Mouse (Mus musculus) right cerebral cortex, postnatal 4 days (tissue): ENCODE data around the gene Srsf6.
"Not testable (repeated sequence)": the region's sequence is repeated elsewhere in the genome, so short reads cannot be mapped to it uniquely, and the experiment has no call there.

Source experiments
- DNase-seq: peaks from one replicate; pipeline ENCODE4 v3.0.0-alpha.2; 2022

Gene Srsf6

GRCm38 (mm10) chr2:162931123-162931673 lies at the start of gene Srsf6:
Gene Srsf6, plus strand, starts transcription at chr2:162931528.
- DNase-seq = peak; percentile 94

- DNase-seq = no peak
These were observed 47.2 kb upstream of the Srsf6 start for GRCm38 (mm10) chr2:162884101-162884500.

GRCm38 (mm10) chr2:162887121-162887520 lies 44.2 kb upstream of the Srsf6 start:
- DNase-seq = no peak

- DNase-seq = peak; percentile 6
These were observed 42.7 kb upstream of the Srsf6 start for GRCm38 (mm10) chr2:162888677-162889076.

GRCm38 (mm10) chr2:162889191-162889590 lies 42.1 kb upstream of the Srsf6 start:
- no peak for DNase-seq

- no peak for DNase-seq
These were observed 41.6 kb upstream of the Srsf6 start for GRCm38 (mm10) chr2:162889731-162890130.

DNA sequence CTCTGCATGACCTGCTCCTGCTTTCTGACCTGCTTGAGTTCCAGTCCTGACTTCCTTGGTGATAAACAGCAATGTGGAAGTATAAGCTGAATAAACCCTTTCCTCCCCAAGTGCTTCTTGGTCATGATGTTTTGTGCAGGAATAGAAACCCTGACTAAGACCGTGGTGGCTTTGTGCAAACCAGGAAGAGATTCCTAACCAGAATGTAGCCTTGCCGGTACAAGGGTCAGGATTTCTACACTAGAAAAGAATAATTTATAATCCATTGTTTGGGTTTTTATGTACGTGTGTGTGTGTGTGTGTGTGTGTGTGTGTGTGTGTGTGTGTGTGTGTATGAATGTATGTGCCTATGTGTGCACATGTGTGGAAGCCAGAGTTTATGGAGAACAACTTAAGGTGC lies 38.3 kb upstream of the Srsf6 start:
- DNase-seq = not testable (repeated sequence)

GRCm38 (mm10) chr2:162899256-162899655 lies 32.1 kb upstream of the Srsf6 start:
- DNase-seq = not testable (repeated sequence)

- DNase-seq = no peak
These were observed 31.3 kb upstream of the Srsf6 start for GRCm38 (mm10) chr2:162899880-162900589.

DNA sequence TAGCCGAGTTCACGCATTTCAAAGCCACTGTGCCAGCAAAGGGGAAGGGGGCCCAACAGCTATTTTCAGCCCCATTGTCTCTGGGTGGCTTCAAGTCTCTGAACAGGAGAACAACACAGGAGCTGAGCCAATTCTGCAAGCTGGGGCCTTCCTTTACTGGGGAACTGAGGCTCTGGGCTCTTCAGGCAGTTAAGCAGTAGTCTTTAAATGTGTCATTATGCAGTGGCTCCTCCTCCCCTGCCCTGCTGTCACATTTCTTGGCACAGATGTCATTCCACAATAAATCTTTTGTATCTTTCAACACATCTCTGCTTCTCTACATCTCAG lies 30.8 kb upstream of the Srsf6 start:
- no peak for DNase-seq

DNA sequence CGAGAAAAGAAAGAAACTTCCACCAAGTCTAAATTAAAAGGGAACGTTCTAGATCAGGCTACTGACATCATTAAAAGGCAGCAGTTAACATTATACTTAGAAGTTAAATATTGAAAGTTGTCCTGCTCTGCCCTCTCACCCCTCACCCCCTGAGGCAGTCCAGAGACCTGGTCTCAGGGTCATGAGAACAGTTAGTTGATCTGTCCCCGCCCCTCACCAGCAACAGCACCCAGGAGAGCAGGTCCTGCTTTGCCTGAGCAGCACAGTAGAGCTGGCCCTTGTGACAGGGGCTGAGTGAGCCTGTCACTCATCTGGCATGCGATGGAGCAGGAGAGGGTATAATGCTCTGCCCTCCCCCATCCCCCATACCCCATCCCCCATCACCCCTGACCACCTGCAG lies 25.4 kb upstream of the Srsf6 start:
- DNase-seq = no peak

- peak; percentile 9 for DNase-seq
These were observed 23.3 kb upstream of the Srsf6 start for GRCm38 (mm10) chr2:162908052-162908491.

DNA sequence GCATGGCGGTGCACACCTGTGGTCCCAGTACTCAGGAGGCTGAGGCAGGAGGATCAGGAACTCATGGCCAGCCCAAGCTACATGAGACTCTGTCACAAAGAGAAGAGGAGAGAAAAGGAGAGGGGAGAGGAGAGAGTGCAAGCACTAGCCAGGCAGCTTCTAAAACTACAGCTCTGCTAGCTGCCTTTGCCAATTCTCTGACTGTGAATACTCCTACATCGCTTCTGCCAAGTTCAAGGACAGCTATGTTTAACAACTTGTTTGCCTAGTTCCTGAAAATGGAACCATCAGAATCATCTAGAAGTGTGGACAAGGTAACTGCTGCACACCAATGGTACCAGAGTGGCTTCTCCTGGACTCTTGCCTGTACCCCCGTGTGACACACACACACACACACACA lies 17.3 kb upstream of the Srsf6 start:
- no peak for DNase-seq

GRCm38 (mm10) chr2:162914519-162914918 lies 16.8 kb upstream of the Srsf6 start:
- no peak for DNase-seq

DNA sequence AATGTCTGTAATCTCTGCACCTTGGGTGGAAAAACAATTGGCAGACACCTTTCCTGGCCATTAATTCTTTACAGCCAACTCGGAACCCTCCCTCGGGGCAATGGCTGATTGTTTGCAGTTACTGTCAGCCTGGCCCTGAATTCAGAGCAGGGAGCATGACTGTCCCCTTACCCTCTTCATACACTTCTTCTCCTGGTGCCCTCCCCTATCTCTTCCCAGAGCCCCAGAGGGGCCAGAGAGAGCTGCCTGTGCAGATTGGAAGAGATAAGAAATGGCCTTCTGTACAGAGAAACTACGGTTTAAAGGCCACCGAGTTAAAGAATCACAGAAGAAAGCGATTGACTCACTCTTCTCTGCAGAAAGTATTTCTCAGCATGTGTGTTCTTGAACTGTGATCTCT lies 11.4 kb upstream of the Srsf6 start:
- no peak for DNase-seq

DNA sequence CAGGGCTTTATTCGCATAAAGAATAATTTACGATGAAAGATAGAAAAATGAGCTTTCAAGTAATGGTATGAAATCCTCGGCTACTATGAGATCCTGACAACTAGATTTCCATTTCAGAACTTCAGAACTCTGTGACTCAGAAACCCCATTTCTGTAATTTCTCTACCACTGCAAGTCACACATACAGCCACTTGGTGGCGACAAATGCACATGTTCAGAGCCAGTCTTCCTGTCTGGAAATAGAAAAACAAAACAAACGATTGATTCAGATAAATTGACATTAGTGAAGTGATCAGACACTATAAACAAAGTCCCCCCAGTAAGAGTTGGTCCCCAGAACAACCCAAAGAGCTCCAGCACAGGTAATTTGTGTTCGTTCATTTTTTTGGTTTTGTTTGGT lies 9.1 kb upstream of the Srsf6 start:
- DNase-seq = peak; percentile 49

- no peak for DNase-seq
These were observed 8.5 kb upstream of the Srsf6 start for GRCm38 (mm10) chr2:162922834-162923233.

- DNase-seq = no peak
These were observed 7.2 kb upstream of the Srsf6 start for GRCm38 (mm10) chr2:162924126-162924525.

DNA sequence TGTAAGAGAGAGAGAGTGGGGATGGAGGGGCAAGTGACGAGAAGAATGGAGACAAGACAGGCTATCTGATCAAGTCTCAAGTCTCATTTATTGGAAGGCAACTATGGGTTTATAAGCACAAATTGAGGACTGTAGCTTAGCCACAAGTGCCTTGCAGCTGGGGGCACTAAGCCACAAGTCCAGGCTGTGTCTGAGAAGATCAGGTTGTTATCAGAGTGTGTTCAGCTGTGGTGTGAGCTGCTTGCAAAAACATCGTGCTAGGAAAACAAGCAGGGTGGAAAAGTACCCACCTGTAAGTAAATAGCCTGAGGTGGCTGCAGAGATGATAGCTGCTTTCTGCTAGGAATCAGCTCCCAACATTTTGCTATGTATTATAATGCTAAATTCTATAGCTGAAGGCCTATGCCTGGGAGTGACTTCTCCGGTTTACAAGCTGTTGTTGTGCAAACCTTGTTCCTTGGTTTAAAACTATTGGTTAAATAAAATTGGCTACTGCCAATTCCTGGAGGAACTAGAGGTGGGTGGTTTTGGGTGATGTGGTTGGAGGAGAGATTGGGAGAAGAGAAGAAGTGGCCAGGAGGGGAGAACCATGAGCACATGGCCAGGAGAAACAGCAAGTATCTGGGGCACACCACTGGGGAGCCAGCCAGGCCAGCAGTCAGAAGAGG lies 3.3 kb upstream of the Srsf6 start:
- no peak for DNase-seq

DNA sequence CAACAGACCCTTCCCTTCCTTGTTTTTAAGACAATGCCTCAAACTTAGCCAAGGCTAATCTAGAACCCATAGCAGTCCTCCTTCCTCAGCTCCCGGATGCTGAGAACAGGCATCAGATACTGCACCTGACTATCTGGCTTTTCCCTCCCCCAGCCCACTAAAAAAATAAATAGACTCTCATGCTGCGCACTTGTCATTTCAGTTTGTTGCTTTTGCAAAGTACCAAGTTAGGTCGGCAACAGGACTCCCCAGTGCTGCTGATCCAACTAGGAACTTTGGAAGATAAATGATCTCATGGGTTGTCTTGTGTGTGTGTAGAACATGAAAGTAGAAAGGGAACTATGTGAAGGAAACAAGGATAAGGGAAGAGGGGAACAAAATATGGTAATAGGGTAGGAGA lies 1.6 kb upstream of the Srsf6 start:
- DNase-seq = no peak

GRCm38 (mm10) chr2:162930516-162931122 lies 709 bp upstream of the Srsf6 start:
- no peak for DNase-seq

DNA sequence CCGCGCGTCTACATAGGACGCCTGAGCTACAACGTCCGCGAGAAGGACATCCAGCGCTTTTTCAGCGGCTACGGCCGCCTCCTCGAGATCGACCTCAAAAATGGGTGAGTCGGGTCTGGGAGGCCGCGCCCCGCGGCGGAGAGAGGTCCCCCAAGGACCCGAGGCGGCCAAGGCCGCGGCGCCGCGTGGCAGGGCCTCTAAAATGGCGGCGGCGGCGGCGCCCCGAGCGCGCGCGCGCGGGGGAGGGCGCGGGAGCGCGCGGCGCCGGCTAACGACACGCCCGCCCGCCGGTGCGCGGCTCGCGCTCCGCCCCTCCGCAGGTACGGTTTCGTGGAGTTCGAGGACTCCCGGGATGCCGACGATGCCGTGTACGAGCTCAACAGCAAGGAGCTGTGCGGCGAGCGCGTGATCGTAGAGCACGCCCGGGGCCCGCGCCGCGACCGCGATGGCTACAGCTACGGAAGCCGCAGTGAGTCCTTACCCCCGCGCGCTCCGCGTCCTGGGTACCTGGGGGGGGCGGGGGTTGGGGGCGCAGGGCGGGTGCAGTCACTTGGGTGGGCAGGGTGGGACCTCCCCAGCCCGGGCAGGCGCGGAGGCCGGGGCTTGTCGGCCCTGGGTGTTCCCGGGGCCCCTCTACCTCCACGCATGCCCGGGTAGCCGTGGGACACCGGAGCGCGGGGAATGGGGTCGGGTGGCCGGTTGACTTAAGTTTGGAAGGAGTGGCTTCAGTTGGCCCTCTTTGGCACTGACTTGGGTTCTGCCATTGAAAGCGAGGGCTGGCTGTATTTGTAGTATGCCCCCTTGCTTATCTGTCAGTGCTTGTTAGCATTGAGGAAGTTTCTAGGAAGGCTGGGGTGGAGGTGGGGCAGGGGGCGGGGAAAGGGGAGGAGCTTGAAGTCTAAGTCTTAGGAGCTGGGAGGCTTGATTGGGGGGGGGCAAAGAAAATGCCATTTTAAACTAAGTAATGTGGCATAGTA lies 634 bp downstream of the Srsf6 start:
- peak; percentile 71 for DNase-seq

DNA sequence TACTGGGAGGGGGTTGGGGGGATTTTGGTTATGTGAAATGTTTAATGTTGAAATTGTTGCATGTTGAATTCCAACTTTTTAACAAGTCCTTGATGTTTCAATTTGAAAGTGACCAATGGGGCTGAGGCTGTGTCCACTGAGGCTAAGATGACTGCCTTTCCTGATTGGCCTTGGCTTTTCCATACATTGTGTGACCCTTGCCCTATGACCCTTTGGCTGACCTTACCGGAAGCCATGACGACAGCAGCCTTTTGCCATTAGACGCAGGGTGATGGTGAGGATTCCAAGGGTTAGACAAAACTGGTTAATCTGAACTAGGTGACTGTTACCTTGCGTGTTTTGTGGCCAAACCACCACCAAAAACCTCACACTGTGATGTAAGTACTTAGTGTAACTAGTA lies 1.4 kb downstream of the Srsf6 start:
- DNase-seq = no peak
